Mouse (Mus musculus): ENCODE measurements around the gene Gm17660.

GRCm38 (mm10) chr5:104061936-104062772 lies 15.3 kb downstream of the Gm17660 start:
- TF ChIP-seq POLR2A (IDR thresholded peaks at IDR 0.05; ENCODE audit: insufficient read depth, low read depth, low read length) (no peak), CTCF (IDR thresholded peaks at IDR 0.05; ENCODE audit: insufficient read depth, low read depth, low read length) (no peak)

Measured in olfactory bulb, adult 2 months (tissue).